Comparison of ENCODE assay signal across 8 mouse cellular contexts in genomic region chr3:118429825-118430630, GRCm38 (mm10).
DNase-seq lines count a peak whose midpoint lies in the region; ATAC-seq lines count a peak whose summit lies in the region.

No protein-coding gene starts in this region.

- H3K9me3 ChIP-seq in heart, embryonic 13.5 days, result no peaks in the 10 kb centered on the region
- no peaks in the 10 kb centered on the region for H3K9me3 ChIP-seq in forebrain, embryonic 11.5 days (ENCODE audit: control insufficient read depth, low read length)
- no peaks in the 10 kb centered on the region for H3K9me3 ChIP-seq in neural tube, embryonic 11.5 days (ENCODE audit: control insufficient read depth, low read length)

- H3K9ac ChIP-seq in heart, embryonic 13.5 days, result peak overlapping the region; percentile 24; the same call in 1 of the 2 replicates
- H3K9ac ChIP-seq in forebrain, embryonic 11.5 days (ENCODE audit: low read length), result peak overlapping the region; percentile 59
- H3K9ac ChIP-seq in neural tube, embryonic 11.5 days (ENCODE audit: low read length), result peak overlapping the region; percentile 40

- peak overlapping the region; percentile 45 for H3K4me3 ChIP-seq in heart, embryonic 13.5 days
- peak overlapping the region; percentile 37 for H3K4me3 ChIP-seq in forebrain, embryonic 11.5 days (ENCODE audit: low read depth, low read length)
- peak overlapping the region; percentile 35 for H3K4me3 ChIP-seq in neural tube, embryonic 11.5 days (ENCODE audit: low read depth, low read length)

- no peak for ATAC-seq in heart, embryonic 13.5 days (ENCODE audit: extremely low read depth, insufficient number of reproducible peaks, low FRiP score, low TSS enrichment)
- peak; percentile 26; the same call in 1 of the 2 replicates for ATAC-seq in forebrain, embryonic 11.5 days (replicated peaks; ENCODE audit: low FRiP score)
- peak; percentile 18; the same call in 1 of the 2 replicates for ATAC-seq in neural tube, embryonic 11.5 days (ENCODE audit: insufficient read depth, low FRiP score, low TSS enrichment)

- no peak overlapping the region for H3K27ac ChIP-seq in heart, embryonic 13.5 days (replicated peaks)
- peak overlapping the region; percentile 65; the same call in 1 of the 2 replicates for H3K27ac ChIP-seq in forebrain, embryonic 11.5 days (ENCODE audit: low read depth, low read length)
- H3K27ac ChIP-seq in neural tube, embryonic 11.5 days (ENCODE audit: low read depth, low read length), result peak overlapping the region; percentile 65

- H3K4me1 ChIP-seq in heart, embryonic 13.5 days, result peaks cover 31% of the 10 kb centered on the region
- H3K4me1 ChIP-seq in forebrain, embryonic 11.5 days (replicated peaks; ENCODE audit: control insufficient read depth, insufficient read depth, low read length), result peaks cover 3% of the 10 kb centered on the region; the same call in 1 of the 2 replicates
- no peaks in the 10 kb centered on the region for H3K4me1 ChIP-seq in neural tube, embryonic 11.5 days (ENCODE audit: control insufficient read depth, insufficient read depth, low read length)

- peak overlapping the region; percentile 69 for H3K4me2 ChIP-seq in heart, embryonic 13.5 days
- peak overlapping the region; percentile 64 for H3K4me2 ChIP-seq in forebrain, embryonic 11.5 days (ENCODE audit: low read depth, low read length, severe bottlenecking)
- peak overlapping the region; percentile 47 for H3K4me2 ChIP-seq in neural tube, embryonic 11.5 days (ENCODE audit: low read depth)

- 9% methylated on average over 29 of the region's 29 CpGs for WGBS in heart, embryonic 13.5 days
- 6% methylated on average over 29 of the region's 29 CpGs for WGBS in forebrain, embryonic 11.5 days
- WGBS in neural tube, embryonic 11.5 days, result 8% methylated on average over 29 of the region's 29 CpGs

- H3K27me3 ChIP-seq in heart, embryonic 13.5 days (replicated peaks), result peaks cover 65% of the 10 kb centered on the region
- peaks cover 13% of the 10 kb centered on the region; the same call in 1 of the 2 replicates for H3K27me3 ChIP-seq in forebrain, embryonic 11.5 days (ENCODE audit: control insufficient read depth, insufficient read depth, low read length)
- H3K27me3 ChIP-seq in neural tube, embryonic 11.5 days (ENCODE audit: control insufficient read depth, insufficient read depth, low read length), result peaks cover 9% of the 10 kb centered on the region; the same call in 1 of the 2 replicates

- DNase-seq in heart, adult 8-10 months (ENCODE audit: low spot score), result no peak
- peak; percentile 26 for DNase-seq in adrenal gland, postnatal 25 days
- DNase-seq in forebrain, embryonic 11.5 days (ENCODE audit: low spot score), result peak; percentile 79
- DNase-seq in layer of hippocampus, postnatal 14 days (ENCODE audit: low spot score in 2 of 2), result peak; percentile 67 to 68
- peak; percentile 65 for DNase-seq in neural tube, embryonic 11.5 days (ENCODE audit: low spot score)
- DNase-seq in gastrocnemius, adult 8-10 months (ENCODE audit: low spot score in 2 of 2), result no peak
- DNase-seq in c-Kit-positive CD71-positive TER-119-positive erythroid progenitor cells, embryonic 14.5 days (ENCODE audit: low spot score), result no peak

- no peaks in the 10 kb centered on the region for H3K36me3 ChIP-seq in heart, embryonic 13.5 days
- H3K36me3 ChIP-seq in forebrain, embryonic 11.5 days (ENCODE audit: control insufficient read depth, insufficient read depth, low read length), result no peaks in the 10 kb centered on the region
- no peaks in the 10 kb centered on the region for H3K36me3 ChIP-seq in neural tube, embryonic 11.5 days (ENCODE audit: control insufficient read depth, insufficient read depth, low read length)

Comparison
In these comparisons a context has a peak if more than half of its experiments do, and no peak if none do; other contexts are left out.
1. DNase-seq: peak in adrenal gland, postnatal 25 days (single experiment), forebrain, embryonic 11.5 days (single experiment), layer of hippocampus, postnatal 14 days (2 of 2) and neural tube, embryonic 11.5 days (single experiment); none in heart, adult 8-10 months (single experiment), gastrocnemius, adult 8-10 months (0 of 2) and c-Kit-positive CD71-positive TER-119-positive erythroid progenitor cells, embryonic 14.5 days (single experiment).
2. Peak in every context shown above with its lines, with median percentiles within 50 percentile points of each other: H3K4me2 ChIP-seq, H3K4me3 ChIP-seq and H3K9ac ChIP-seq.